Mouse (Mus musculus): ENCODE results near the gene Ddi2.

Gene Ddi2

GRCm38 (mm10) chr4:141742381-141742780, 19.2 kb upstream of the Ddi2 start:
- no peak for DNase-seq (ENCODE audit: extremely low read depth, insufficient read length, low spot score)

- no peak for DNase-seq (ENCODE audit: extremely low read depth, insufficient read length, low spot score)
These were observed 18.6 kb upstream of the Ddi2 start for GRCm38 (mm10) chr4:141741856-141742255.

- DNase-seq (ENCODE audit: extremely low read depth, insufficient read length, low spot score) = no peak
These were observed 14.8 kb upstream of the Ddi2 start for GRCm38 (mm10) chr4:141738015-141738414.

GRCm38 (mm10) chr4:141736856-141737255, 13.6 kb upstream of the Ddi2 start:
- DNase-seq (ENCODE audit: extremely low read depth, insufficient read length, low spot score) = no peak

GRCm38 (mm10) chr4:141735206-141735560, 12.0 kb upstream of the Ddi2 start:
- DNase-seq (ENCODE audit: extremely low read depth, insufficient read length, low spot score) = no peak

GRCm38 (mm10) chr4:141734446-141735205, 11.4 kb upstream of the Ddi2 start:
- DNase-seq (ENCODE audit: extremely low read depth, insufficient read length, low spot score) = no peak

GRCm38 (mm10) chr4:141731766-141732165, 8.5 kb upstream of the Ddi2 start:
- no peak for DNase-seq (ENCODE audit: extremely low read depth, insufficient read length, low spot score)

- no peak for DNase-seq (ENCODE audit: extremely low read depth, insufficient read length, low spot score)
These were observed 7.2 kb upstream of the Ddi2 start for GRCm38 (mm10) chr4:141730401-141730800.

GRCm38 (mm10) chr4:141729266-141729665, 6.0 kb upstream of the Ddi2 start:
- DNase-seq (ENCODE audit: extremely low read depth, insufficient read length, low spot score) = no peak

GRCm38 (mm10) chr4:141725738-141726137, 2.5 kb upstream of the Ddi2 start:
- DNase-seq (ENCODE audit: extremely low read depth, insufficient read length, low spot score) = no peak

GRCm38 (mm10) chr4:141725277-141725676, 2.1 kb upstream of the Ddi2 start:
- DNase-seq (ENCODE audit: extremely low read depth, insufficient read length, low spot score) = no peak

GRCm38 (mm10) chr4:141724594-141724993, 1.4 kb upstream of the Ddi2 start:
- no peak for DNase-seq (ENCODE audit: extremely low read depth, insufficient read length, low spot score)

GRCm38 (mm10) chr4:141723673-141724068, 452 bp upstream of the Ddi2 start:
- no peak for DNase-seq (ENCODE audit: extremely low read depth, insufficient read length, low spot score)

GRCm38 (mm10) chr4:141721961-141722360, 1.3 kb downstream of the Ddi2 start:
- DNase-seq (ENCODE audit: extremely low read depth, insufficient read length, low spot score) = no peak

GRCm38 (mm10) chr4:141720761-141721523, 2.3 kb downstream of the Ddi2 start:
- DNase-seq (ENCODE audit: extremely low read depth, insufficient read length, low spot score) = no peak

GRCm38 (mm10) chr4:141719304-141719703, 3.9 kb downstream of the Ddi2 start:
- no peak for DNase-seq (ENCODE audit: extremely low read depth, insufficient read length, low spot score)

- DNase-seq (ENCODE audit: extremely low read depth, insufficient read length, low spot score) = no peak
These were observed 5.6 kb downstream of the Ddi2 start for GRCm38 (mm10) chr4:141717633-141718032.

GRCm38 (mm10) chr4:141715027-141715426, 8.2 kb downstream of the Ddi2 start:
- DNase-seq (ENCODE audit: extremely low read depth, insufficient read length, low spot score) = no peak

- no peak for DNase-seq (ENCODE audit: extremely low read depth, insufficient read length, low spot score)
These were observed 9.5 kb downstream of the Ddi2 start for GRCm38 (mm10) chr4:141713598-141714142.

GRCm38 (mm10) chr4:141711250-141711649, 12.0 kb downstream of the Ddi2 start:
- DNase-seq (ENCODE audit: extremely low read depth, insufficient read length, low spot score) = no peak

GRCm38 (mm10) chr4:141708971-141709370, 14.2 kb downstream of the Ddi2 start:
- DNase-seq (ENCODE audit: extremely low read depth, insufficient read length, low spot score) = peak; percentile 36

- no peak for DNase-seq (ENCODE audit: extremely low read depth, insufficient read length, low spot score)
These were observed 15.2 kb downstream of the Ddi2 start for GRCm38 (mm10) chr4:141708005-141708404.
